Mouse (Mus musculus): ENCODE measurements around the gene Atic.

DNA sequence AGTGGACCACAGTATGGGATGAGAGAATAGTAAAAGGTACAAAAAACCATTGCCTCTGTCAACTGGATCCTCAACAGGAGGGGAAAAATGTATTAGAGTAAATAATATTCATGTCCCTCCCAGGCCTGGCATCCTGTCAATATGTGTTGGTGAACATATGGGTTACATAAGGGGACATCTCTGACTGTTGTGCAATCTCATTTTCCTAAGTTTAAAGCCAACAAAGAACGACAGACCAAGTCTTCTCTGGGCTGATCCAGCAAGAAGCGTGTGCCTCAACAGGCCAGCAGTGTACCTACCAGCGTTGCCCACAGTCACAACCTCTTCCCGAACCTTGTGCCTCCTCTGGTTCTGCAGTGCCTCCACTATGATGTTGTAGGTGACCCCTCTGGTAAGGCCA is 38.4 kb downstream of the Atic start:
- TF ChIP-seq USF1 (IDR thresholded peaks at IDR 0.05; ENCODE audit: low read depth, low read length): no peak
- no peak for TF ChIP-seq ZC3H11A (IDR thresholded peaks at IDR 0.05; ENCODE audit: low read depth, low read length)
- no peak for TF ChIP-seq MAZ (IDR thresholded peaks at IDR 0.05; ENCODE audit: low read depth, low read length)
- TF ChIP-seq SIN3A (IDR thresholded peaks at IDR 0.05; ENCODE audit: low read length): no peak
- TF ChIP-seq CTCF (conservative IDR thresholded peaks at IDR 0.05 in 1 of 2, IDR thresholded peaks at IDR 0.05 in 1 of 2; ENCODE audit: low read depth in 2 of 2, low read length in 2 of 2): no peak
- no peak for TF ChIP-seq MAX (IDR thresholded peaks at IDR 0.05; ENCODE audit: low read length)
- no peak for TF ChIP-seq GABPA (IDR thresholded peaks at IDR 0.05; ENCODE audit: insufficient replicate concordance, low read depth, low read length)
- TF ChIP-seq MAFK (IDR thresholded peaks at IDR 0.05; ENCODE audit: insufficient replicate concordance, low read length): no peak

All from CH12.LX (cell line).